Mouse (Mus musculus) cortical plate, adult 2 months (tissue): Measurements from ENCODE around the gene 2510002D24Rik. TPM values are rescaled to one million over a fixed set of nuclear protein-coding genes. Genes with fewer than 3 reads are reported as not detected.
A peak's percentile ranks its signal among the peaks of the same experiment; 100 is the strongest.

Experiments
- H3K27ac ChIP-seq: fragments of 200-500 bp; 2 replicates; pipeline ENCODE4 v1.5.1; 2012; ENCODE audit warnings: low read length, control low read depth, inconsistent platforms; ENCODE audit not compliant: insufficient read depth
- H3K4me1 ChIP-seq: fragments of 200-500 bp; 2 replicates; pipeline ENCODE4 v1.6.1; 2011; ENCODE audit warnings: low read length; ENCODE audit not compliant: control insufficient read depth, insufficient read depth
- H3K4me3 ChIP-seq: fragments of 200-500 bp; 2 replicates; pipeline ENCODE4 v1.5.1; 2011; ENCODE audit warnings: mild to moderate bottlenecking, low read length, control low read depth; ENCODE audit not compliant: insufficient read depth
- CTCF ChIP-seq: fragments of 200-500 bp; IDR thresholded peaks from 2 replicates; pipeline ENCODE4 v1.5.1; 2011; ENCODE audit warnings: mild to moderate bottlenecking, control low read depth, low read length; ENCODE audit not compliant: insufficient read depth; ENCODE audit errors: extremely low read depth
- POLR2A ChIP-seq: fragments of 200-500 bp; IDR thresholded peaks from 2 replicates; pipeline ENCODE4 v1.6.1; 2011; ENCODE audit warnings: mild to moderate bottlenecking, low read length, control low read depth; ENCODE audit not compliant: insufficient read depth; ENCODE audit errors: extremely low read depth
- polyA plus RNA-seq: library from polyadenylated mRNA; depleted of rRNA; stranded (reverse); fragments of >200 nt; gene quantifications from 2 replicates; pipeline ENCODE4 v1.2.3, GENCODE M21; 2012; rRNA removed

The 2510002D24Rik gene
- polyA plus RNA-seq = 52.8 and 53.3 TPM in 2 replicates

DNA sequence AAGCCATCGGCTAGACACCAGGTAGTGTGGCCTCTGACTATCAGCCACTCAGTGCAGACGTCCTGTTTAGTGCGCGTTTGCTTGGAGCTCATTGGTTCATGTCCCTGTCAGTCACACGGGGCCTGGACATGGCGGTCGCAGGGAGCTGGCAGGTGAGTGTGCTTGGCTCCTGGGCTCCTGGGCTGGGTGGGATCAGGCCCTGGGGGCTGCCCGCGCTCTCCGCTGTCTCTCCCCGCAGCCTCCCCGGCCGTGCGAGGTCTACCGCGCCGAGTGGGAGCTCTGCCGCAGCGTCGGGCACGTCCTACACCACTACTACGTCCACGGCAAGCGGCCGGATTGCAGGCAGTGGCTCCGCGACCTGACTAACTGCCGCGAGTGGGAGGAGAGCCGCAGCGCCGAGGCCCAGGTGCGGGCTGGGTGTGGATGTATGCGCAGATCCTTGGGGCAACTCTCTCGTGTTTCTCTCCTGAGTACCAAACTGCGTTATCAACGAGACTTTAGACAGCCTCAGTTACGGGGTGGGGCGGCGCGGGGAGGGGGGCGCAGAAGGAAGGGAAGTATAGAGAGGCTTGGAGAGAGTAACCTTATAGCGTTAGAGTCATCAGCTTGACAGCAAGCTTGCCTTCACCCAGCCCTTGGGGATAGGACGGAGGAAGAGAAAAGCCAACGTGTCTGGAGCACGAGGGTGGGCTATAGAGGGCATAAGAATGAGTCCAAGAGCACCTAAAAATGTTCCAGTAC is at the start of gene 2510002D24Rik, which contains the start of gene Gm28539:
Gene 2510002D24Rik, plus strand, starts transcription at position 111 of the 741 bp plus-strand sequence.
Gene Gm28539, plus strand, starts transcription at position 117 of the 741 bp plus-strand sequence.
- H3K27ac ChIP-seq = no peak within 1 kb of the TSS
- TF ChIP-seq CTCF (no peak), POLR2A (peak; percentile 83)
- peak within 1 kb of the TSS; percentile 51 for H3K4me3 ChIP-seq
- H3K4me1 ChIP-seq = peaks cover 4% of the 10 kb centered on the region; the same call in 1 of the 2 replicates

DNA sequence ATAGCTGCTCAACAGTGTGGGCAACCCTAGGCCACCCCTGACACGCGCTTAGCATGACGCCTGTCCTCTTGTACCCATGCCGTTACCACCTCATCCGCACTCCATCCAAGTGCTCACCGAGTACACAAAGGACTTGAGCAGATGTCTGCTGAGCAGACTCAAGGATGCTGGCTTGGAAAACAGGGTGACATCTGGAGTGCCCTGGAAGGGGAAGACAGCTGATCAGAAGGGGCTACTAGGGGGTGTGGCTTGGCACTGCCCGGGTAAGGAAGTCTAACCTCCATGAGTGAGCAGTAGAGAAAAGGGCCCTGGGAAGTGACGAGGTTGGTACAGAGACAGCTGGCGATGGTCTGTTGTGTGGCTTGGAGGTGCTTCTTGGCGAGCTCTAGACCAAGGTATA is 49.7 kb upstream of the 2510002D24Rik start:
- Histone ChIP-seq H3K4me3 (no peak overlapping the region), H3K27ac (no peak overlapping the region), H3K4me1 (no peaks in the 10 kb centered on the region)
- no peak for TF ChIP-seq CTCF
- TF ChIP-seq POLR2A = no peak

DNA sequence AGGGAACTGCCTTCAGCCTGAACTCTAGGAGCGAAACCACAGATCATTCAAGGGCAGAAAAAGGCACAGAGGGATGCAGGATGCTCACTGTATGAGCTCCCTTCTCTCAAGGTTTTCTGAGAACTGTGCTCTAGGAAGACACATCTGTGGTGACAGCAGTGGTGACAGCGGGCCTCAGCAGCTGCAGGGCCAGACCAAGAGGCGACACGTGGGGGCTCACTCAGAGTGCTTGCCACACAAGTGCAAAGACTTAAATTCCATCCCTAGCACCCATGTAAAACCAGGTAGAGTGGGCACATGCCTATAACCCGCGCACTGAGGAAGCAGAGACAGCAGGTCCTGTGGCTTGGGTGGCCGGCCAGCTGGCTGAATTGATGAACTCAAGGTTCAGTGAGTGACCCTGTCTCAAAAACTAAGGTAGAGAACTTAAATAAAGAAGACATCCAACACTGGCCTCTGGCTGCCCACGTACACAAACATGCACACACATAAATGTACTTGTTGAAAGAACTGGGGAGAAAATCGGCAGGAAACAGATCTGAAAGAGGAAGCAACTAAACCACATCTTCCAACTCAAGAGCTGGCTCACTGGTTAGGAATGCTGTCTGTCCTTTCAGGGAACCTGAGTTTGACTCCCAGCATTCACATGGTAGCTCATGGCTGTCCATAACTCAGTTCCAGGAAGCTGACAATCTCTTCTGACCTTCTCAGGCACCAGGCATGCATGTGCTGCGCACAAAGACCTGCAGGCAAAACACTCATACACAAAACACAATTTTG is 47.6 kb upstream of the 2510002D24Rik start:
- Histone ChIP-seq H3K27ac (no peak overlapping the region), H3K4me1 (no peaks in the 10 kb centered on the region), H3K4me3 (no peak overlapping the region)
- TF ChIP-seq CTCF (no peak), POLR2A (no peak)

DNA sequence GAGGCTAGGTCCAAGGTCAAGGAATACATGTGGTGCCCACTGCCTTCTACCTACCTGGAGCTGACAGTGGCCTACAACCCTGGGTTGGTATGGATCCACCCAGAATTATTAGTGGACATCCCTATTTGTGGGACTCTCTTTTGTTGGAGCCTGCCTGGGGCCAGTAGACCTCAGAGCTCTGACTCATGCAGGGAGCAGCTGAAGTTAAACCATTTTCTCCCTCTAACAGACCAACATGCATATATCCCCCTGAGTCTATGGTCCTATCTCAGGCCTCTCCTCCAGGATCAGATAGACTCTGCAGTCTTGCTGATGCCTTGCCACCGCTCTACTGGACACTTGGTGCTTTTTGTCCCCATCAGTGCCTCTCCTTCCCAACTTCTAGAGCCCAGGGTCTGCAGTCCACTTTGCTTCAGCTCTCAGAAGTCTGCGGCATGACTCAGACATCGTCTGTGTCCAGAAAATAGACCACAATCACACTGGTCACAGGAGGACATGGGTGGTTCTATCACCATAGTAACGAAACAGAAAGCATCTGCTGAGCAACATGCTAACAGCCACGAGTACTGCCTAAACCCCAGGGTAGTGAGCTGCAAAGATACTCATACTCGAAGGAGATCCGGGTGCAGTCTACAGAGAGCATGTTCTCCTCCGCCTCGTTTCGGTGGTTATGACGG is 41.0 kb upstream of the 2510002D24Rik start:
- Histone ChIP-seq H3K4me3 (no peak overlapping the region), H3K4me1 (peaks cover 3% of the 10 kb centered on the region), H3K27ac (no peak overlapping the region)
- TF ChIP-seq CTCF (no peak), POLR2A (no peak)

DNA sequence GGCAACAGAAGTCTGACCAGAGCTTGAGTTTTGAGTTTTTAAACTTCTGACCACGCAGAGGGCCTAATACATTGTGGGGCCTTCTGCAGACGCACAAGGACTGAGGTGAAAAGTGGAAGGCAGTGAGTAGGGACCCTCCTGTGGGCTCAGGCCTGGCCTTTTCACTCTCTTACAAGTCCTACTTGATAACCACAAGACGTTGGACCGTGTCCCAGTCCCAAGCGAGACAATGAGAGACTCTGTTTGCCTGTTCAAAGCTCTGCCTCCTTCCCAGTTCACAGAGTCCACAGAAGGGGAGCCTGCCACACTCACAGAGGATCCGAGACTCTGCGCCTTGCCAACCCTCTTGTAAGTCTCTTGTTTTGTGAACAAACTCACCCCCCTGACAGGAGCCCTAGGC is 39.7 kb upstream of the 2510002D24Rik start:
- H3K4me3 ChIP-seq = no peak overlapping the region
- H3K4me1 ChIP-seq = peaks cover 3% of the 10 kb centered on the region

DNA sequence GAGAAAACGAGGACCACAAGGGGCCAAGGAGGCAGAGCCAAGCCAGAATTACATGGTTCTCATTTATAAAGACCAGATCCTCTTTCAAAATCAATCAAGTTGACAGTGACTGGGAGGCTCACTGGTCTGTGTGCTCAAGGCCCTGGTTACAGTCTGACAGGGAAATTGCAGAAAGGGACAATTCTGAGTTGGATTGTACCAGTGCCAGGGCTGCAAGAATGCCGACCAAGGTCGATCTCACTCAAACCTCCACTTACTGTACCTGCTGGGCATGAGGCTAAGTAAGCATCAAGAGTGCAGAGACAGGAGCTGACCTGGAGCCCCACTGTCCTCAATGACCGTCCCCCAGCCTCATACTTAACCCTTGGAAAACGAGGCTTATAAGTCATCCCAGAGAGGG is 38.2 kb upstream of the 2510002D24Rik start:
- H3K4me1 ChIP-seq = peaks cover 3% of the 10 kb centered on the region
- no peak overlapping the region for H3K4me3 ChIP-seq
- no peak overlapping the region for H3K27ac ChIP-seq
- TF ChIP-seq CTCF (no peak), POLR2A (no peak)

More for the DNA sequence above, 39.7 kb upstream of the 2510002D24Rik start:
- TF ChIP-seq CTCF = no peak
- TF ChIP-seq POLR2A = no peak
- no peak overlapping the region for H3K27ac ChIP-seq

DNA sequence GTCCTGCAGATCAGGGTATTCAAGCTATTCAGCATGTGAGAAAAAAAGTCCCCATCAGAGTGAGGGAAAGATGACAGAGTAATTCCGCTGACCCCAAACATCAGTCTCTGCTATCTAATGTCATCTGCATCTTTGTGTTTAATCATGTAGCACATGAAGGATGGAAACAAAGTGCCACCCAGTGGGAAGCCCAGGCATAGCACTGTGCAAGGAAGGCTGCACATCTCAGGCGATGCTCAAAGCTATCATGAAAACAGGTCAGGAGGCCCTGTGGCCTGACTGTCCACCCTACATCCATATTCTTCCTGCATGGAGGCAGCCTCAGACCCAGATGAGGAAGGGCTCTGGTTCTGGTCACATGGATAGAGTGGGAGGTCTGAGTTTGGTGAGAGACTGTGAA is 37.5 kb upstream of the 2510002D24Rik start:
- peak; percentile 99 for TF ChIP-seq CTCF
- no peak for TF ChIP-seq POLR2A
- no peak overlapping the region for H3K27ac ChIP-seq
- peaks cover 3% of the 10 kb centered on the region for H3K4me1 ChIP-seq
- no peak overlapping the region for H3K4me3 ChIP-seq

DNA sequence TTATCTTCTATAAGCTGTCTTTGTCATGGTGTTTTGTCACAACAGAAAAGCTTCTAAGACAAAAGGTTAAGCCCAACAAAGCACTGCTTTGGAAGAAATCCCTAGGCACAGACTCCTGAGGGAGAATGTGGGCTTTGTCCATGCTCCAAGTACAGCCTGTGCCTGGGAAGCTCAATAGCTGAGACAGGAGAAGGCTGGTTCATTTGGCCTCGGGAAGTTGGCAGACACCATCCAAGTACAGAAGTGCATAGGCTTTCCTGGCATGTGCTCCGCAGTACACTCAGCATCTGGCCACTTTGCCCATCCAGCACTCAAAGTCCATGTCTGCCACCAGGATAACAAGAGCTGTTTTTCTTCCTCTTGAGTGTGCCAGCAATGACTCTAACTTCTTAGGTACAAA is 30.6 kb upstream of the 2510002D24Rik start:
- TF ChIP-seq CTCF = no peak
- no peak for TF ChIP-seq POLR2A
- no peaks in the 10 kb centered on the region for H3K4me1 ChIP-seq
- no peak overlapping the region for H3K27ac ChIP-seq
- H3K4me3 ChIP-seq = no peak overlapping the region

DNA sequence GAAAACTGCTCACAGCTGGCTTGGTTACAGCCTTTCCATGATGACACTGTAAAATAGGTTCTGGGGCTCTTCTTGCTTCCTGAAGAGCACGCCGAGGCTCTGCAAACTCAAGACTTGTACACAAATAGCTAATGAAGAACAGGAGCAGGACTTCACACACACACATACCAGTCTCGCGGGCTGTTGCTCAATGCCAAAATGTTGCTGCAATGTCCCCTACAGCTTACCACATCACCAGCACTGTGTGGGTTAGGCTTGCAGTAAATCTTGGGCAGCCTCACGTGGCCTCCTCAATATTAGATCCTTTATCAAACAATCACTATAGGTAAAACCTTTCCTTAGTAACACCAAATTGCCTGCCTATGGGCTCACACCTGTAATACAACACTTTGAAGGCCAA is 27.4 kb upstream of the 2510002D24Rik start:
- Histone ChIP-seq H3K4me1 (peaks cover 1% of the 10 kb centered on the region; the same call in 1 of the 2 replicates), H3K27ac (no peak overlapping the region), H3K4me3 (no peak overlapping the region)
- TF ChIP-seq POLR2A (no peak), CTCF (no peak)
